Mouse (Mus musculus): ENCODE data around the gene Trir.

Gene Trir

DNA sequence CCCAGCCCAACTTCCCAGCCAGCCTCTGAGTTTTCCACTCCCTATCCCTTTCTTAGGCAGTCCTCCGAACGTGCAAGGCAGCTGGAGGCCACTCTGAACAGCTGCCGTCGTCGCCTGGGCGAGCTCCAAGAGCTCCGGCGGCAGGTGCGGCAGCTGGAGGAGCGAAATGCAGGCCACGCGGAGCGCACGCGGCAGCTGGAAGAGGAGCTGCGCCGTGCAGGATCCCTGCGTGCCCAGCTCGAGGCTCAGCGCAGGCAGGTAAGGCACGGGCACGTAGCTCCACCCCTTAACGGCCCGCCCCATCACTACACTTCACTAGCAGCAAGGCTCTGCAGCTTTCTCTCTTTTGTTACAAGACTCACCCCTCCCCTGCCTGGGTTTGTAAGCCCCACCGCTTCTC is 30.9 kb upstream of the Trir start:
- DNase-seq = no peak

- DNase-seq = no peak
Observed at GRCm38 (mm10) chr8:84996978-84997377, 29.6 kb upstream of the Trir start.

- DNase-seq = peak; percentile 84 to 86
Observed at GRCm38 (mm10) chr8:84997649-84998295, 28.9 kb upstream of the Trir start.

- no peak for DNase-seq
Observed at GRCm38 (mm10) chr8:85007686-85008085, 18.9 kb upstream of the Trir start.

- DNase-seq = no peak
Observed at GRCm38 (mm10) chr8:85011242-85011641, 15.4 kb upstream of the Trir start.

GRCm38 (mm10) chr8:85013230-85013840 is 13.3 kb upstream of the Trir start:
- peak; percentile 65 to 76 for DNase-seq

DNA sequence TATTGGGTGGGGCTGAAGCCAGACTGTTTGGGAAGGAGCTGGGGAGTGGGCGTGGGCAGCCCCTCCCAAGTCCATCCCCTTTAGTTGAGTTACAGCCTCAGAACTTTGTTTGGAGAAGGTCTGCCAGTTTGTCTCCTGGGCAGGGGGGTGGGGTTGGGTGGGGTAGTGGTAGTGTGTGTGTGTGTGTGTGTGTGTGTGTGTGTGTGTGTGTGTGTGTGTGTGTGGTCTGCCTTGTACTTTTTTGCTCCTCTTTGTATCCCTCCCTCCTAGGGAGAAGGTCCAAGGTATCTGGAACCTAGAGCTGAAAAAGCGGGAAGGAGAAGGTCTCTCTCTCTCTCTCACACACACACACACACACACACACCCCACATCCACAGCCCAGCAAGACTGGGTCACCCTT is 12.2 kb upstream of the Trir start, which contains the start of gene Best2:
TSS of gene Best2 (minus strand) at position 101 of the 400 bp plus-strand sequence.
- DNase-seq = no peak

GRCm38 (mm10) chr8:85016724-85017123 is 9.9 kb upstream of the Trir start:
- no peak for DNase-seq

GRCm38 (mm10) chr8:85017209-85017608 is 9.4 kb upstream of the Trir start:
- DNase-seq = no peak

GRCm38 (mm10) chr8:85021514-85022055 is 5.0 kb upstream of the Trir start:
- DNase-seq = no peak

- DNase-seq = no peak
Observed at GRCm38 (mm10) chr8:85023846-85024245, 2.8 kb upstream of the Trir start.

DNA sequence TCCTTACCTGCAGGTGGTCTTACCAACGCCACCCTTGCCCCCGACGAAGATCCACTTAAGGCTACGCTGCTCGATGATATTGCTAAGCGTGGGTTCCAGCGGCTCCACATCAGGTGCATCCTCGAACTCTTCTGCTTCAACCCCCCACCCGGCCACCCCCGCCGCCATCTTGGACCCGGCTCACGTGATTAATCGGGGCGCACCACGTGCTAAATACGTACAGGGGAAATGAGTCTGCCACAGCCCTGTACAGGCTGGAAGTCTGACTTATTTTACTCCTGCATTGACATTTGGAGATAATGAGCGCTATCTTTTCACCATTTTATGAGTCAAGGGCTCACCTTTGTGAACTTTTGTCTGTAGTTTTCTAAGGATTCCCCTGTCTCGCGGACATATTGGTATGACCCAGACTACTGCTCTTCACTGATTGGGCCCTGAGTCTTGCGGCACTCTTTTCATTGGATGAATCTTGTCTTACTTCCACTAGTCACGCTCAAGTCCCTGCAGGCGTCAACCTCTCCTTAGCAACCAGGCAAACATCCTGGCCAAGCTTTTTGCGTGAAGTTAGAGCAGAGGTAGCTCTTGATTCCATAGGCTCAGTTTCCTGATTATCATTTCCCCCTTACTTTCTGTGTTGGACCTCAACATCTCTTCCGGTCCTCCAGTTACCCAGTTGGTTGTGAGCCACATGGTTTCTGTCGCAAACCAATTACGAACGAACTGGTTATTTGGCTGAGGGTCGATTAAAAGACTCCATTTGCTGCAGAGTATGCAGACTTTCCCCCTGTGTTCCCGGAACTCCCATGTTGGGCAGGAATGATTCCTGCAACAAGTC is 1.3 kb upstream of the Trir start, which contains the start of gene Asna1:
TSS of gene Asna1 (minus strand) at position 184 of the 835 bp plus-strand sequence.
- peak; percentile 54 to 82 for DNase-seq

- DNase-seq = no peak
Observed at GRCm38 (mm10) chr8:85027516-85027855, 863 bp downstream of the Trir start.

DNA sequence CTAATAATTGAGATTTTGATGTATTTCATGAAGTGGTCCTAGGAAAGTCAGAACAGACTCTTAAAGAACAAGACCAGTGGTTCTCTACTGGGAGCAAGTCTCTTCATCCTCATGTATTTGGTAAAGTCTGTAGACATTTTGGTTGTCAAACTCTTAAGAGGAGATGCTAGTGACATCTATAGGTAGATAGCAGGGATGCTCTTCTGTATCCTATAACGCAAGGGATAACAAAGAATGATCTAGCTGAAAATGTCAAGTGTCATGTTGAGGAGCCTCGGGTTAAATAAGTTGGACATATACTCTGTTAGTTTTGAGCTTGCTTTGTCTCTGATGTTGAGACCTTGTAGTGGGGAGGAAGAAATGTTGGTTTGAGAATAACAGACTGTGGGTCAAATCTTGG is 1.3 kb downstream of the Trir start:
- no peak for DNase-seq

DNA sequence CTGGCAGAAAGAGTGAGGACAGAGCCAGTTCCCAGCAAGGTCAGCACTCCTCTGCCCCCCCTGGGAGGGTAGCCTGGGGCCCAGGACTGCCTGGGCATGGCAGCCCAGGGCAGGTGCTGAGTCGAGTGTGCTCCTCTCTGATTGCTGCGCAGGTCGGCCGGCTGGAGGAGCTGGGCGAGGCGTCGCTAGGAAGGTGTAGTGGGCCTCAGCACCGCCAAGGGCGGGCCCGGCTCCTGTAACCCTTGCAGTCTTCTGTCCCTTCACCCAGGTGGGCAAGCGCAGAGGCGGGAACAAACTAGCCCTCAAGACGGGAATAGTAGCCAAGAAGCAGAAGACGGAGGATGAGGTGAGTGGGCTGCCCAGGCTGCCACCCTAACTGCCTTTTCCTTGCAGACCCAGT is 2.6 kb downstream of the Trir start:
- DNase-seq = no peak

DNA sequence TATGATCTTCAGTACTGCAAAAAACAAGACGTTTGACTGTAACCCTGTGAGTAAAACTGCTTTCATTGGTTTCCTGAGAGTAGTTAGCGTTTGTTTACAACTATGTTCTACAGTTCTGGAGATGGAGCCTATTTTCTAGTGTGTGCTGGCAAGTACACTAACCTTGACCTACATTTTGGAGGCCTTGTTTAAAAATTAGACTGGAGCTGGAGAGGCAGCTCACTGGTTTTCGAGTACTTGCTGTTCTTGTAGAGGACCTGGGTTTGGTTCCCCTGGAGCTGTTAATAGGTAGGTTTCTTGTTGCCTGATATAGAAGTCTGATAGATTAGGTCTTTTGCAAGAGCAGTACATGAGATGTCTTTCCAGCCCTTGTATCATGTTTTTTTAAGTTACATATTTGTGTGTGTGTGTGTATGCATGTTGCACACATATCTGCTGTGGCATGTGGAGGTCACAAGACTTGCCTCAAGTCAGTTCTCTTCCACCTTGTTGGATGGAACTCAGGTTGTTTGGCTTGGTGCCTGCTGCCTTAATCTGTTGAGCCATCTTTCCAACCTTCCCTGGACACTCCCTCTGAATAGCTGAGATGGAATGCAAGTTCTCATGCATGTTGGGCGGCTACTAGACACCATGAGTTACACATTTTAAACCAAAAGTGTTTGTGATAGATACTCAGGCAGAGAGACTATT is 6.1 kb downstream of the Trir start:
- no peak for DNase-seq

DNA sequence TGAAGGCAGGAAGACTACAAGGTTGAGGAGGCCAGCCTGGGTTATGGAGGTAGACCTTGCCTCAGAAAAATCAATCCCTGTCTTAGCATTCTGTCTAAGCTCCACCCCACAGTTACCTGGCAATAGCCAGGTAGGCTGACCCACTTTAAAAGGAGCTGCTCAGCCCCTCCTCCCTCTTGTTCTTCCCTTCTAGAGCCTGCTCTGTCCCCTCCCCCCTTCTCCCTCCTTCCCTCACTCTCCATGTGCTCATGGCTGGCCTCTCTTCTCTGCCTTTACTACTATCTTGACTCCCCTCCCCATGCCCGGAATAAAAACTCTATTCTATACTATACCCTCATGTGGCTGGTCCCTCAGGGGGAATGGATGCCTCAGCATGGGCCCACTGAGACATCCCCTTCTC is 7.2 kb downstream of the Trir start:
- DNase-seq = no peak

GRCm38 (mm10) chr8:85034764-85035163 is 8.1 kb downstream of the Trir start:
- peak; percentile 64 to 77 for DNase-seq

DNA sequence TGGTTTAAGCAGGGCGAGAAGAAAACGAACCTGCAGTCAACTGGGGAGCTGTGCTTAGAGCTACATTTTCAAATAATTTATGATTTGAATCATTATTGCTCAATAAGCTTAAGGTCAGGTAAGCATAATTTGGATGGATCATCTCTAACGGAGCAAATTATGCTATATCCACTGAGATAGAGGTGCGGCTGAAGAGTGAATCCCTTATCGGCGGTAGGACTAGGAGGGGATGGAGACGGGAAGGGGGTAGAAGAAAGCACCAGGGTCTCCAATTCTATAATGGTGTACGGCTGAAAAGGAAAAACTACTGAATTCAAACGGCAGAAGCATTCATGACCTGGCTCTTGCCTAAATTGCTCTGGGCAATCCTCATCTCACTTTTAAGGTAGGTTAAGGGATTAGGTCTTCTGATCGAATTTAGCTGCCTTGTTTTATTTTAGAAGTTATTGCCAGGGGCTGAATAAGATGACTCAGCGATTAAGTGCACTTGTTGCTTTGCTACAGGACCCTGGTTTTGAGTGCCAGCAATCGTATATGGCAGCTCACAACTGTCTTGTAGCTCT is 8.6 kb downstream of the Trir start:
- DNase-seq = no peak

- no peak for DNase-seq
Observed at GRCm38 (mm10) chr8:85035728-85036310, 9.2 kb downstream of the Trir start.

GRCm38 (mm10) chr8:85036381-85036717 is 9.7 kb downstream of the Trir start:
- no peak for DNase-seq

DNA sequence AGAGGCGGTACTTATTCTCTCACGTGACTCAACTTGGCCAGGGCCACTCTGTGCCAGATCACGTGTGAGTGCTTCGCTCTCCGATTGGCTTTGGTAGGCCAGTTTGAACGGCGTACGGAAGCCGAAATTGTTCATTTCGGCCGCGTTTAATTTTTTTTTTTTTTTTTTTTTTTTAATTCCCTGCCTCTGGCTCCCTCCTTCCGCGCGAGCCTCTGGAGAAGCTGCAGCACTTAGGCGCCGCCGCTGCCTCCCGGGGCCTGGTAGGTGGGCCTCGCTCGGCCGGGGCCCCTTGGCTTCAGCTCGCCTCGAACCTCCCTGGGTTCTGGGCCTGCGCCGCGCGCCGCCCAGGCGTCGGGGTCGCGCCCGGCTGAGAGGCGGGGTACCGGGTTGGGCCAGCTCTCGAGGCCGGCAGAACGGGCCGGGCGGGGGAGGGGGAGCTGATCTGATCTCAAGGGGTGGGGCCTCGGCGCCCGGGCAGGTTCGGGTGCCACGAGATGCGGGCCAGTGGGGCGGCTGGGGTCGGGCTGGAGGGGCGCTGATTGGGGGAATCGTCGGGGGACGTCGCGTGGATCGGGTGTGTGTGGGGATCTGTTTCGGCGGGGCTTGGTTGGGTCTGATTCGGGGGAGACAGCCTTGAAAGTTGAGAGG is 10.2 kb downstream of the Trir start, which contains the start of gene Tnpo2:
TSS of gene Tnpo2 (plus strand) at position 198 of the 648 bp plus-strand sequence.
- DNase-seq = peak; percentile 80 to 91

Measured in thymus, adult 18-20 months (tissue).